Mouse (Mus musculus) forebrain, embryonic 11.5 days (tissue): ENCODE measurements around the gene Bphl. TPM values are rescaled to one million over a fixed set of nuclear protein-coding genes. Genes with fewer than 3 reads are reported as not detected.

ENCODE experiments used
- ATAC-seq: fragments of 200-750 bp; cut with Nextera tagmentation; replicated peaks from 2 replicates; pipeline ENCODE4 v1.8.0; 2017; ENCODE audit warnings: moderate TSS enrichment; ENCODE audit not compliant: low FRiP score
- DNase-seq: peaks from one replicate; pipeline ENCODE4 v3.0.0-alpha.2; 2017; ENCODE audit warnings: low spot score
- H3K27ac ChIP-seq: fragments of 300-500 bp; sonication (generic); 2 replicates; pipeline ENCODE4 v1.5.1; 2014; ENCODE audit warnings: low read depth, low read length
- H3K27me3 ChIP-seq: fragments of 300-500 bp; sonication (generic); 2 replicates; pipeline ENCODE4 v1.6.1; 2014; ENCODE audit warnings: mild to moderate bottlenecking, low read length, mixed read lengths; ENCODE audit not compliant: control insufficient read depth, insufficient read depth
- H3K36me3 ChIP-seq: fragments of 300-500 bp; sonication (generic); 2 replicates; pipeline ENCODE4 v1.6.1; 2014; ENCODE audit warnings: mild to moderate bottlenecking, low read length, moderate library complexity, mixed read lengths; ENCODE audit not compliant: control insufficient read depth, insufficient read depth
- H3K4me1 ChIP-seq: fragments of 300-500 bp; sonication (generic); replicated peaks from 2 replicates; pipeline ENCODE4 v1.6.1; 2014; ENCODE audit warnings: low read length, mixed read lengths; ENCODE audit not compliant: control insufficient read depth, insufficient read depth
- H3K4me2 ChIP-seq: fragments of 300-500 bp; sonication (generic); 2 replicates; pipeline ENCODE4 v1.6.1; 2014; ENCODE audit warnings: low read depth, mild to moderate bottlenecking, low read length, moderate library complexity, mixed read lengths; ENCODE audit not compliant: severe bottlenecking
- H3K4me3 ChIP-seq: fragments of 300-500 bp; sonication (generic); 2 replicates; pipeline ENCODE4 v1.5.1; 2014; ENCODE audit warnings: low read depth, low read length
- H3K9ac ChIP-seq: fragments of 300-500 bp; sonication (generic); 2 replicates; pipeline ENCODE4 v1.6.1; 2014; ENCODE audit warnings: low read length
- H3K9me3 ChIP-seq: fragments of 300-500 bp; sonication (generic); 2 replicates; pipeline ENCODE4 v1.6.1; 2016; ENCODE audit warnings: low read length, mixed read lengths; ENCODE audit not compliant: control insufficient read depth
- WGBS: fragments of 180-500 bp; shearing (Covaris S2); extraction: QIAGEN DNeasy Blood & Tissue Kit; methylation state at CpG from one replicate; pipeline ENCODE4 v1.1.7; 2014; 5-methylcytosine and 5-hydroxymethylcytosine counted together
- polyA plus RNA-seq: library from polyadenylated mRNA; unstranded; fragments of >200 nt; fragmentation: Nextera tagmentation; extraction: Ambion mirVana; gene quantifications from 2 replicates; pipeline ENCODE4 v1.2.1, GENCODE M21; 2014

Bphl gene
- polyA plus RNA-seq, 1 experiment from 2014 or later, result 33.3 TPM

DNA sequence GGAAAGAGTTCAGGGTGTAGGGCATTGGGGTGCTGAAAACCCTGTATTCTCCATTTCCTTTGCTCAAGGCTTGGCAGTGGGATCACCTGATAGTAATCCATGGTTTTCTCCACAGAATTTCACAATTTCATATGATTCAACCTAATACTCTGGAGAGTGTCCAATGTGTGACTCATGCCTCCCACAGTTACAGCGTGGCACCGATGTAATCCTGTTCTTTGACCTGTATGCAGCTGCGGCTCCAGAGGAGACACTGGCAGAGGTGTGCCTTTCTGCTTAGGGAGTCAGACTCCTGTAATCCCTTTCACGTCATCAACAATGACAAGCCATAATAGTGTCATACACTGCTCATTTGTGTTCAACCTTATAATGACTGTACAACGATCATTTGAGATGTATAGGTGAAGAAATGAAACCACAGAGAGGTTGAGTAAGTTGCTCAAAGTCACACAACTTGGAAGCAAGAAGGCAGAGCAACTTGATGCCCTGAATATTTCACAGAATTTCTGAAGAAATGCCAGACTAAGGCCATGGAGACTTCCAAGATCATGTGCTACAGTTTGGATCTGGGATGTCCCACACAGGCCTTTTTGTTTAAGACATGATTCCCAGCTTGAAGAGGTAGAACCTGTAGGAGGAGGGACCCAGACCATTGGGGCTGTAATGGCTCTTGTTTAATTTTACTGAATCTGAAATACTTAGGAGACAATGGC lies 75.1 kb downstream of the Bphl start:
- 84% methylated on average over 5 of the region's 5 CpGs for WGBS
- DNase-seq (no peak), ATAC-seq (no peak)
- Histone ChIP-seq H3K36me3 (no peaks in the 10 kb centered on the region; the same call in 1 of the 2 replicates), H3K4me2 (no peak overlapping the region), H3K9ac (no peak overlapping the region), H3K27me3 (no peaks in the 10 kb centered on the region), H3K9me3 (no peaks in the 10 kb centered on the region), H3K27ac (no peak overlapping the region), H3K4me3 (no peak overlapping the region), H3K4me1 (no peaks in the 10 kb centered on the region; the same call in 1 of the 2 replicates)

DNA sequence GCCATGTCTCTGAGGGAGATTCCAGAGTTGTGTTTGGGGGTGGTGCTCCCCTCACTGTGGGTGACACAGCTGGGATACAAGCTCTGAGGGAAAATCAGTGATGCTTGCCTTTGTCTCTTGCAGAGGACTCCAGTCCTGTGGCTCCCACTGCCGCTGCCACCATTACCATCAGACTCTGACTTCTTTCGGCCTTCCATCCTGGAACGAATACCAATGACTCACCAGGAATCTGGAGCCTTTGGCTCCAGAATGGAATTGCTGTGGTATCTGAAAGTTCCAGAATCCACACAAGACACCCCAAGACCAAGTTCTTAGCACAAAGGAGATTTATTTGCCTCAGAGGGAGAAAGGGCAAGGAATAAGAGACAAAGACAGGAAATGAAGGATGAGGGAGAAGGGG lies 75.7 kb downstream of the Bphl start:
- WGBS, result 85% methylated on average over 3 of the region's 3 CpGs
- no peak overlapping the region for H3K9ac ChIP-seq
- ATAC-seq, result no peak

DNA sequence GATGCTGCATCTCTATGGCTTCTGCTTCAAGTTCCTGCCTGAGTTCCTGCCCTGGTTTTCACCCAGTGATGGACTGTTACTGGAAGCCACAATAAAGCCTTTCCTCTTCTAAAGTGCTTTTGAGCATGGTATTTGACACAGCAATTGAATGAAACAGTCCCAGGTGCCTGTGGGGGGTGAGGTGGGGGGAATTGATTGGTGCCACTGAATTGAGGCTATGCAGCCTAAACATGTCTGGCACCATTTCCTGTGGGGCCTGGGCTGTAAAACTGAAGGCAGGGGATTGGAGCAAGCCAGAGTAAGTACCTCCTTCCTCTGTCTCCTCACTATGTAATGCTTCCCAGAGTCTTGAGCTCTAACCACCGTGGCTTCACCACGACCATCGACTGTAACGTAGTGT lies 77.3 kb downstream of the Bphl start:
- 87% methylated on average over 4 of the region's 4 CpGs for WGBS
- no peak for DNase-seq

More for the DNA sequence above, 75.7 kb downstream of the Bphl start:
- no peaks in the 10 kb centered on the region for H3K27me3 ChIP-seq
- no peak overlapping the region for H3K4me2 ChIP-seq
- H3K4me1 ChIP-seq, result no peaks in the 10 kb centered on the region; the same call in 1 of the 2 replicates
- H3K27ac ChIP-seq, result no peak overlapping the region
- no peaks in the 10 kb centered on the region for H3K9me3 ChIP-seq
- DNase-seq, result no peak
- H3K36me3 ChIP-seq, result no peaks in the 10 kb centered on the region; the same call in 1 of the 2 replicates
- H3K4me3 ChIP-seq, result no peak overlapping the region

DNA sequence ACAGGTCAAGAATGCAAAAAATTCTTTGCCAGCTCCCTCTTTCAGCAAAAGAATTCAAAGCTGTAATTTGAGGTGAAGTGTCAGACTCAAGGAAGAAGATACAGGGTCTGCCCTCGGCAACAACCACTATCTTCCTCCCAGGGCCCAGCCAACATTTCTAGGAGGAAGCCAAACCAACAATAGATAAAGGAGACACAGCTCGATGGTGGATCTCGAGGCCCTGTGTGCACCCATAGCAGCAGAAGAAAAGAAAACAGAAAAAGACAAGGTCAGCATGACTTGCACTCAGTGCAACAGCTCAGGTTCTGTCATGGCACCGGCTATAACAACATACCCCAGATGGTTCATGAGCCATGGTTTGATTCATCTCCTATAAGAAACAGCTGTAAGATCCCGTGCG lies 79.1 kb downstream of the Bphl start:
- Histone ChIP-seq H3K27ac (no peak overlapping the region), H3K27me3 (no peaks in the 10 kb centered on the region), H3K9ac (no peak overlapping the region), H3K4me2 (no peak overlapping the region), H3K36me3 (no peaks in the 10 kb centered on the region; the same call in 1 of the 2 replicates), H3K4me1 (no peaks in the 10 kb centered on the region), H3K4me3 (no peak overlapping the region), H3K9me3 (no peaks in the 10 kb centered on the region)
- no peak for DNase-seq
- no peak for ATAC-seq
- WGBS, result 80% methylated on average over 6 of the region's 6 CpGs

More for the DNA sequence above, 77.3 kb downstream of the Bphl start:
- Histone ChIP-seq H3K4me2 (no peak overlapping the region), H3K27ac (no peak overlapping the region), H3K36me3 (no peaks in the 10 kb centered on the region; the same call in 1 of the 2 replicates), H3K9me3 (no peaks in the 10 kb centered on the region), H3K4me3 (no peak overlapping the region), H3K4me1 (no peaks in the 10 kb centered on the region; the same call in 1 of the 2 replicates), H3K27me3 (no peaks in the 10 kb centered on the region), H3K9ac (no peak overlapping the region)
- no peak for ATAC-seq

DNA sequence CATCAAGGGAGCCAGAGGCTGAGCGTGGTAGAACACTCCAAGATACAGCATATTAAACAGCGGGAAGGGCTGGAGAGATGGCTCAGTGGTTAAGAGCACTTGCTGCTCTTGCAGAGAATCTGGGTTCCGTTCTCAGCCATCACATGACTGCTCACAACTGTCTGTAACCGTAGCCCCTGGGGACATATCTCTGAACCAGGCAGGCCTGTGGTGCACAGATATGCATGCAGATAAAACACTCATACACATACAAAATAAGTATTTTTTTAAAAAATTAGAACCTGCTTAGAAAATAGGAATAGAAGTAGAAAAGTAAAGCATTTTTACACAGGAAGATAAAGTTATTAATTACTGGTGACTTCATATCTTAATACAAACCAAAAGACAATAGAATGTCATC lies 81.4 kb downstream of the Bphl start:
- no peak overlapping the region for H3K9ac ChIP-seq
- no peak overlapping the region for H3K4me2 ChIP-seq
- no peaks in the 10 kb centered on the region for H3K9me3 ChIP-seq
- 82% methylated on average over 4 of the region's 4 CpGs for WGBS
- no peaks in the 10 kb centered on the region for H3K4me1 ChIP-seq
- no peak for ATAC-seq
- no peaks in the 10 kb centered on the region for H3K27me3 ChIP-seq
- no peak overlapping the region for H3K4me3 ChIP-seq
- no peak overlapping the region for H3K27ac ChIP-seq
- no peaks in the 10 kb centered on the region; the same call in 1 of the 2 replicates for H3K36me3 ChIP-seq
- no peak for DNase-seq

DNA sequence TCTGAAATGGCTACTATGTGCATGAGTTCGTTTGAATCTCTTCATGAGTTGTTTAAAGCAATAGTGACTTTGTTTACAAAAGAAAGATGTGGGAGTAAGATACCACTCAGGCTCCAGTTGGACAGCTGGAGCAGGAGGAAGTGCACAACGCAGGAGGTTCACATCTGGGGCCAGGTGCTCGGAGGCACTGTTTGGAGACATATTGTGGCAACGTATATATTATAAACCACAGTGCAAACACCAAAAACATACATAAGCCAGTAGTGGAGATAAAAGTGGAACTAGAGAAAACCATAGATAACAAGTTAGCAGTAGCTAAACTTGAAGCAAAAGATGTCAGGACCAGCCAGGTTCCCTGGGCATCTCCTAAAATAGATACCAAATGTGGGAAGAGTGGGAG lies 82.0 kb downstream of the Bphl start:
- no peak for ATAC-seq
- no peak for DNase-seq
- H3K27me3 ChIP-seq, result no peaks in the 10 kb centered on the region
- H3K27ac ChIP-seq, result no peak overlapping the region
- H3K9ac ChIP-seq, result no peak overlapping the region
- no peak overlapping the region for H3K4me3 ChIP-seq
- H3K4me1 ChIP-seq, result peaks cover under 1% of the 10 kb centered on the region; the same call in 1 of the 2 replicates
- no peaks in the 10 kb centered on the region for H3K9me3 ChIP-seq
- H3K36me3 ChIP-seq, result peaks cover 4% of the 10 kb centered on the region; the same call in 1 of the 2 replicates
- H3K4me2 ChIP-seq, result no peak overlapping the region
- WGBS, result 87% methylated on average over 4 of the region's 4 CpGs

DNA sequence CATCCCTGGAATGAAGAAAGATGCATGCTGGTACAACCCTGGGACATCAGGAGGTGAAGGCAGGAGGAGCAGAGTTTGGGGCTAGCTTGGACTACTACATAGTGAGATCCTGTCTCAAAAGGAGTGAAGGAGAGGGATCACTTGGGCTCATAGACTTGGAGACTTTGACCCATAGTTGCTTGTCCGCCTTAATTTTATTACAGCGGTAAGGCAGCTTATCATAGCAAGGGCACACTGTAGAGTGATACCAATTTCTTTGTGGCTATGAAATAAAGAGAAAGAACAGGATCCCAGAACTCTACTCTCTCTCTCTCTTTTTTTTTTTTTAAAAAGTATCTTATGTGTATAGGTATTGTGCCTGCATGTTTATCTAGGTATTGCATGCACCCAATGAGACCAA lies 83.1 kb downstream of the Bphl start:
- Histone ChIP-seq H3K9me3 (no peaks in the 10 kb centered on the region), H3K36me3 (peaks cover 9% of the 10 kb centered on the region; the same call in 1 of the 2 replicates), H3K27ac (no peak overlapping the region), H3K4me1 (peaks cover 9% of the 10 kb centered on the region; the same call in 1 of the 2 replicates), H3K9ac (no peak overlapping the region), H3K27me3 (no peaks in the 10 kb centered on the region), H3K4me2 (no peak overlapping the region), H3K4me3 (no peak overlapping the region)
- ATAC-seq (no peak), DNase-seq (no peak)
- WGBS, result 94% methylated on average over 2 of the region's 2 CpGs
